Mouse (Mus musculus) adrenal gland, postnatal 36 days (tissue): ENCODE data around the gene Ndufaf8. TPM values are rescaled to one million over a fixed set of nuclear protein-coding genes. Genes with fewer than 3 reads are reported as not detected.

ENCODE experiments used
- DNase-seq, 2 experiments: peaks; one replicate each; pipeline ENCODE4 v3.0.0; 2021; ENCODE audit warnings: mixed read lengths in 1 of 2
- long read RNA-seq, 2 experiments: library from polyadenylated mRNA; stranded (forward); transcript quantifications; one replicate each; pipeline ENCODE4 v2.0.0; 2021; ENCODE audit warnings: borderline sequencing depth in 2 of 2
- total RNA-seq, 2 experiments: library from RNA; stranded (reverse); gene quantifications; 2 replicates each; pipeline ENCODE4 v1.2.3; 2021

Ndufaf8 gene
- 10 to 100 TPM; 59.9 to 69.4 TPM for total RNA-seq
- long read RNA-seq, experiment 1, transcript Ndufaf8-201 (3 exons, 781 nt): major isoform, 73 of 109 reads
- long read RNA-seq, experiment 1, transcript Ndufaf8-203 (2 exons, 401 nt): minor isoform, 12 of 109 reads
- long read RNA-seq, experiment 1, partial matches to known transcripts: 23 of 109 reads
- long read RNA-seq, experiment 1, other reads (novel, unspliced or antisense): 1 of 109 reads
- long read RNA-seq, experiment 2, transcript Ndufaf8-201 (3 exons, 781 nt): major isoform, 27 of 44 reads
- long read RNA-seq, experiment 2, partial matches to known transcripts: 0 of 44 reads
- long read RNA-seq, experiment 2, other reads (novel, unspliced or antisense): 12 of 44 reads

- DNase-seq: peak; percentile 94 to 96
Observed at GRCm38 (mm10) chr11:120098588-120099511, at the start of gene Ndufaf8, which contains the start of gene Tepsin. Gene Ndufaf8 (plus strand): TSS chr11:120098928. Gene Tepsin (minus strand): TSS chr11:120098731.

GRCm38 (mm10) chr11:120049067-120049466 lies 49.7 kb upstream of the Ndufaf8 start:
- DNase-seq: no peak

- DNase-seq: peak; percentile 55 to 71
Observed at GRCm38 (mm10) chr11:120051124-120051811, 47.5 kb upstream of the Ndufaf8 start.

GRCm38 (mm10) chr11:120052274-120052673 lies 46.5 kb upstream of the Ndufaf8 start:
- no peak for DNase-seq

GRCm38 (mm10) chr11:120053846-120054245 lies 44.9 kb upstream of the Ndufaf8 start:
- DNase-seq: no peak

GRCm38 (mm10) chr11:120055953-120056732 lies 42.6 kb upstream of the Ndufaf8 start:
- no peak for DNase-seq

GRCm38 (mm10) chr11:120060634-120061033 lies 38.1 kb upstream of the Ndufaf8 start:
- no peak for DNase-seq

- DNase-seq: no peak
Observed at GRCm38 (mm10) chr11:120063326-120063725, 35.4 kb upstream of the Ndufaf8 start.

- DNase-seq: no peak
Observed at GRCm38 (mm10) chr11:120064006-120064667, 34.6 kb upstream of the Ndufaf8 start.

GRCm38 (mm10) chr11:120064668-120065040 lies 34.1 kb upstream of the Ndufaf8 start:
- no peak for DNase-seq

- peak; percentile 69 to 82 for DNase-seq
Observed at GRCm38 (mm10) chr11:120065291-120065690, 33.4 kb upstream of the Ndufaf8 start.

GRCm38 (mm10) chr11:120067834-120068233 lies 30.9 kb upstream of the Ndufaf8 start:
- DNase-seq: no peak

- DNase-seq: no peak
Observed at GRCm38 (mm10) chr11:120069261-120069660, 29.5 kb upstream of the Ndufaf8 start.

GRCm38 (mm10) chr11:120070286-120070930 lies 28.3 kb upstream of the Ndufaf8 start:
- peak; percentile 86 to 88 for DNase-seq

- peak; percentile 44 to 46 for DNase-seq
Observed at GRCm38 (mm10) chr11:120071065-120071464, 27.7 kb upstream of the Ndufaf8 start.

GRCm38 (mm10) chr11:120071731-120072320 lies 26.9 kb upstream of the Ndufaf8 start:
- peak; percentile 69 to 80 for DNase-seq

- DNase-seq: no peak
Observed at GRCm38 (mm10) chr11:120072986-120073647, 25.6 kb upstream of the Ndufaf8 start.

GRCm38 (mm10) chr11:120076191-120076590 lies 22.5 kb upstream of the Ndufaf8 start:
- peak; percentile 84 to 89 for DNase-seq

- DNase-seq: no peak
Observed at GRCm38 (mm10) chr11:120080282-120080681, 18.4 kb upstream of the Ndufaf8 start.
